Mouse (Mus musculus): Measurements from ENCODE around the gene Dcst1.

Dcst1 gene

GRCm38 (mm10) chr3:89315930-89316831, 48.9 kb downstream of the Dcst1 start:
- no peak for DNase-seq (ENCODE audit: extremely low read depth, low read depth)

- no peak for DNase-seq (ENCODE audit: extremely low read depth, low read depth)
Observed at GRCm38 (mm10) chr3:89315195-89315929, 49.7 kb downstream of the Dcst1 start.

- DNase-seq (ENCODE audit: extremely low read depth, low read depth): no peak
Observed at GRCm38 (mm10) chr3:89314791-89315190, 50.3 kb downstream of the Dcst1 start.

- no peak for DNase-seq (ENCODE audit: extremely low read depth, low read depth)
Observed at GRCm38 (mm10) chr3:89314340-89314739, 50.7 kb downstream of the Dcst1 start.

- DNase-seq (ENCODE audit: extremely low read depth, low read depth): peak; percentile 65
Observed at GRCm38 (mm10) chr3:89308089-89308488, 57.0 kb downstream of the Dcst1 start.

- no peak for DNase-seq (ENCODE audit: extremely low read depth, low read depth)
Observed at GRCm38 (mm10) chr3:89305551-89306325, 59.3 kb downstream of the Dcst1 start.

- no peak for DNase-seq (ENCODE audit: extremely low read depth, low read depth)
Observed at GRCm38 (mm10) chr3:89305105-89305504, 59.9 kb downstream of the Dcst1 start.

GRCm38 (mm10) chr3:89304440-89304839, 60.6 kb downstream of the Dcst1 start:
- no peak for DNase-seq (ENCODE audit: extremely low read depth, low read depth)

GRCm38 (mm10) chr3:89300514-89300913, 64.5 kb downstream of the Dcst1 start:
- DNase-seq (ENCODE audit: extremely low read depth, low read depth): no peak

Data from MEL-GATA-1-ER (cell line).